Mouse (Mus musculus) mouse embryonic stem cell (cell line): ENCODE results near the gene Hyal3.

Source experiments
- in situ Hi-C, 2 experiments: fragments of 300-500 bp; cut with MboI; formaldehyde crosslinking; loops; 1 replicate in 1 of 2; 3 replicates in 1 of 2; pipeline ENCODE4 v1.14.3; 2019 to 2020; ENCODE audit warnings: low sequenced_read_pairs in 2 of 2, low pct_unique_long_range_greater_than_20kb in 1 of 2, mixed read lengths in 1 of 2; ENCODE audit not compliant: unreplicated experiment in 1 of 2

Gene Hyal3

GRCm38 (mm10) chr9:107626158-107626843 lies 45.7 kb downstream of the Hyal3 start:
- in situ Hi-C loops, result no loop called here

- in situ Hi-C loops, result no loop called here
Observed at GRCm38 (mm10) chr9:107626844-107627277, 46.2 kb downstream of the Hyal3 start.

GRCm38 (mm10) chr9:107627387-107628255 lies 47.0 kb downstream of the Hyal3 start:
- in situ Hi-C loops, result no loop called here

- in situ Hi-C loops, result no loop called here
Observed at GRCm38 (mm10) chr9:107628721-107629410, 48.2 kb downstream of the Hyal3 start.

- in situ Hi-C loops, result no loop called here
Observed at GRCm38 (mm10) chr9:107629411-107629730, 48.8 kb downstream of the Hyal3 start.

- in situ Hi-C loops, result no loop called here
Observed at GRCm38 (mm10) chr9:107629901-107630425, 49.3 kb downstream of the Hyal3 start.

GRCm38 (mm10) chr9:107630576-107630975 lies 50.0 kb downstream of the Hyal3 start:
- in situ Hi-C loops, result no loop called here

GRCm38 (mm10) chr9:107631311-107631826 lies 50.8 kb downstream of the Hyal3 start:
- in situ Hi-C loops, result no loop called here

GRCm38 (mm10) chr9:107631861-107632260 lies 51.2 kb downstream of the Hyal3 start:
- in situ Hi-C loops, result no loop called here

GRCm38 (mm10) chr9:107632478-107632877 lies 51.9 kb downstream of the Hyal3 start:
- in situ Hi-C loops, result no loop called here

- in situ Hi-C loops, result no loop called here
Observed at GRCm38 (mm10) chr9:107633091-107633660, 52.6 kb downstream of the Hyal3 start.

GRCm38 (mm10) chr9:107633661-107634405 lies 53.2 kb downstream of the Hyal3 start:
- in situ Hi-C loops, result no loop called here

GRCm38 (mm10) chr9:107634406-107635278 lies 54.0 kb downstream of the Hyal3 start:
- in situ Hi-C loops, result no loop called here

- in situ Hi-C loops, result no loop called here
Observed at GRCm38 (mm10) chr9:107635279-107636028, 54.8 kb downstream of the Hyal3 start, which contains the start of gene Gnai2. Gene Gnai2, minus strand, starts transcription at chr9:107635367.
